Mouse (Mus musculus) intestine, postnatal 0 days (tissue): ENCODE measurements at regions not wholly inside any gene's neighbourhood (a gene's known extent, or its start where the extent isn't known, plus 50 kb on each side); places are given as distances from the start of the nearest gene placed in this dataset.

Source experiments
- ATAC-seq: fragments of 200-750 bp; cut with Nextera tagmentation; 2 replicates; pipeline ENCODE4 v1.8.0; 2017; ENCODE audit warnings: mild to moderate bottlenecking, moderate TSS enrichment, moderate library complexity
- H3K27ac ChIP-seq: fragments of 300-500 bp; sonication (generic); 2 replicates; pipeline ENCODE4 v1.5.1; 2014; ENCODE audit warnings: mild to moderate bottlenecking, low read depth, low read length, moderate library complexity
- H3K27me3 ChIP-seq: fragments of 300-500 bp; sonication (generic); replicated peaks from 2 replicates; pipeline ENCODE4 v1.6.1; 2014; ENCODE audit warnings: low read length, mixed read lengths; ENCODE audit not compliant: control insufficient read depth, insufficient read depth
- H3K36me3 ChIP-seq: fragments of 300-500 bp; sonication (generic); 2 replicates; pipeline ENCODE4 v1.6.1; 2014; ENCODE audit warnings: mild to moderate bottlenecking, moderate library complexity; ENCODE audit not compliant: control insufficient read depth, insufficient read depth
- H3K4me1 ChIP-seq: fragments of 300-500 bp; sonication (generic); replicated peaks from 2 replicates; pipeline ENCODE4 v1.6.1; 2014; ENCODE audit warnings: antibody characterized with exemption, low read length, mixed read lengths; ENCODE audit not compliant: control insufficient read depth, insufficient read depth
- H3K4me2 ChIP-seq: fragments of 300-500 bp; sonication (generic); replicated peaks from 2 replicates; pipeline ENCODE4 v1.6.1; 2014; ENCODE audit warnings: low read depth, mild to moderate bottlenecking, moderate library complexity
- H3K4me3 ChIP-seq: fragments of 300-500 bp; sonication (generic); 2 replicates; pipeline ENCODE4 v1.5.1; 2014; ENCODE audit warnings: low read depth, low read length
- H3K9ac ChIP-seq: fragments of 300-500 bp; sonication (generic); 2 replicates; pipeline ENCODE4 v1.6.1; 2014; ENCODE audit warnings: mild to moderate bottlenecking, low read depth, low read length
- H3K9me3 ChIP-seq: fragments of 300-500 bp; sonication (generic); 2 replicates; pipeline ENCODE4 v1.6.1; 2016; ENCODE audit warnings: mixed run types; ENCODE audit not compliant: control insufficient read depth
- CTCF ChIP-seq: sonication (generic); IDR thresholded peaks from 2 replicates; pipeline ENCODE4 v1.5.1; 2016; ENCODE audit warnings: low read depth, mild to moderate bottlenecking, control low read depth, antibody characterized with exemption, moderate library complexity
- WGBS: fragments of 180-500 bp; shearing (Covaris S2); extraction: QIAGEN DNeasy Blood & Tissue Kit; methylation state at CpG from one replicate; pipeline ENCODE4 v1.1.7; 2014; 5-methylcytosine and 5-hydroxymethylcytosine counted together

DNA sequence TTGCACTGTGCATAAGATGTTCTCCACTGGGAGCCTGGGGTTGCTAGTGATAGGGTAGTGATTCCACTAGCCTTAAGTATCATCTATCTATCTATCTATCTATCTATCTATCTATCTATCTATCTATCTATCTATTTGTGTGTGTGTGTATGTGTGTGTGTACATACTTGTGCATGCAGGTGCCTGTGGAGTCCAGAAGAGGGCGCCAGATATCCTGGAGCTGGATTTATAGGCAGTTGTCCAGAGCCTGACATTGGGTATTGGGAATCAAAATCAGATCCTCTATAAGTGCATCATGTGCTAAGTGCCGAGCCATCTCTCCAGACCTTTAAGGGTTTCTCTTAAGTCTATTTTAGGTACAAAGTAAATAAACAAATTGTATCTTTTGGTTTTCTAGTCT lies 175.0 kb upstream of the Eif4g2 start:
- peak; percentile 33 for TF ChIP-seq CTCF
- no peak overlapping the region for H3K4me2 ChIP-seq
- no peak for ATAC-seq
- H3K27me3 ChIP-seq = no peaks in the 10 kb centered on the region
- H3K4me3 ChIP-seq = no peak overlapping the region
- H3K9ac ChIP-seq = no peak overlapping the region
- H3K27ac ChIP-seq = no peak overlapping the region
- no peaks in the 10 kb centered on the region for H3K9me3 ChIP-seq
- H3K36me3 ChIP-seq = no peaks in the 10 kb centered on the region
- 73% methylated on average over 2 of the region's 2 CpGs for WGBS
- no peaks in the 10 kb centered on the region for H3K4me1 ChIP-seq

DNA sequence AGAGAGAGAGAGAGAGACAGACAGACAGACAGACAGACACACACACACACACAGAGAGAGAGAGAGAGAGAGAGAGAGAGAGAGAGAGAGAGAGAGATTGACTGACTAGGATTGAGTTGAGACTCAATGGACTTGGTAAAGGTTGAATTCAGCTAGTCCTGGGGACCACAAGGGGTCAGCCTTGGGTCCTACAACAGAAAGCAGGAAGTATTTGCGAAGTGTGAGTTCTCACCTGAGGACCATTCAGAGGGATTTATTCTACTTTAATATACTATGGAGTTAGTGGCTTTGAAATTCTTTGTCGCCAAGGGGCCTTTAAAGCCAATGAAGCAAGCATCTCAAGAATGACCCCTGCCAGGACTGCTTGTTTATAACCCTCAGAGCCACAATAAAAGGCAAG lies 173.4 kb upstream of the Eif4g2 start:
- 61% methylated on average over 2 of the region's 2 CpGs for WGBS
- H3K4me2 ChIP-seq = no peak overlapping the region
- no peaks in the 10 kb centered on the region for H3K9me3 ChIP-seq
- TF ChIP-seq CTCF = peak; percentile 41
- H3K9ac ChIP-seq = no peak overlapping the region
- no peaks in the 10 kb centered on the region for H3K4me1 ChIP-seq
- H3K36me3 ChIP-seq = no peaks in the 10 kb centered on the region
- no peak overlapping the region for H3K27ac ChIP-seq
- no peaks in the 10 kb centered on the region for H3K27me3 ChIP-seq
- H3K4me3 ChIP-seq = no peak overlapping the region
- no peak for ATAC-seq

DNA sequence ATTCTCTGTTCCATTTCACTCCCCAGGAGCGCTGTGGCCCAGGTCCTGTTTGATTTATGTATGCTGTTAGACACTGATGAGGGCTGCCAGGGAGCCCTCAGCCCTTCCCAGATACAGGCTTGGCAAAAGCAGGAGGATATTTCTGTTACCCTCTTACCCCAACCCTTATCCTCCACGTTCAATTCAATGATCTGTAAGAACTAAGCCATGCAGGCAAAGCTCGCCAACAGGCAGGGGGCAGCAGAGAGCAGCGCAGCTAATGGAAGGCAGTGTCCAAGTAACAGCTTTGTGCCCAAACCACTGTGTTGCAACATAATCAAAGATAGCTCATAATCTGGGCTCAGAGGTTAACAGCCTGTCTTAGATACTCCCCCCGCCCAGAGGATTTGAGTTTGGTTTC lies 166.8 kb upstream of the Eif4g2 start:
- WGBS = 32% methylated on average over 5 of the region's 5 CpGs
- H3K4me1 ChIP-seq = no peaks in the 10 kb centered on the region
- H3K9me3 ChIP-seq = no peaks in the 10 kb centered on the region
- no peak overlapping the region for H3K4me3 ChIP-seq
- H3K27ac ChIP-seq = no peak overlapping the region
- H3K27me3 ChIP-seq = no peaks in the 10 kb centered on the region
- peak; percentile 99 for TF ChIP-seq CTCF
- no peak overlapping the region for H3K9ac ChIP-seq
- 0 out of 2 replicates have a peak, but pooled peaks have one; percentile 25 for ATAC-seq
- H3K4me2 ChIP-seq = no peak overlapping the region
- H3K36me3 ChIP-seq = no peaks in the 10 kb centered on the region

DNA sequence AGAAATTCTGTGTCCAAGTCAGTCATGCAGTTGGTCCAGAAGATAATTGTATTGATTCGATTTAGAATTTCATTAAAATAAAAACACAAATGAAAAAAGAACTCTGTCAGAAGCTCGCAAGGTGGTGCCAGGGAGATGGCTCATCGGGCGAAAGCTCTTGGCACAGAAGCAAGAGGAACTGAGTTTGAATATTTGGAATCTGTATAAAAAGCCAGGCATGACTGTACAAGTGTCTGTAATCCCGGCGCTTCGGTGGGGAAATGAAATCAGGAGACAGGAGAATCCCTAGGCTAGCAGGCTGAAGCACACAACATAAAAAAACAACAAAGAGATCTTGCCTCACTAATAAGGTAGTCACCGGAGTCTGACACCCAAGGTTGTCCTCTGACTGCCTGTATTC lies 162.7 kb upstream of the Eif4g2 start:
- WGBS = 92% methylated on average over 8 of the region's 8 CpGs
- no peaks in the 10 kb centered on the region for H3K36me3 ChIP-seq
- H3K9me3 ChIP-seq = no peaks in the 10 kb centered on the region
- no peaks in the 10 kb centered on the region for H3K4me1 ChIP-seq
- H3K27ac ChIP-seq = no peak overlapping the region
- no peak for TF ChIP-seq CTCF
- no peaks in the 10 kb centered on the region for H3K27me3 ChIP-seq
- no peak for ATAC-seq
- no peak overlapping the region for H3K4me2 ChIP-seq
- no peak overlapping the region for H3K4me3 ChIP-seq
- H3K9ac ChIP-seq = no peak overlapping the region

DNA sequence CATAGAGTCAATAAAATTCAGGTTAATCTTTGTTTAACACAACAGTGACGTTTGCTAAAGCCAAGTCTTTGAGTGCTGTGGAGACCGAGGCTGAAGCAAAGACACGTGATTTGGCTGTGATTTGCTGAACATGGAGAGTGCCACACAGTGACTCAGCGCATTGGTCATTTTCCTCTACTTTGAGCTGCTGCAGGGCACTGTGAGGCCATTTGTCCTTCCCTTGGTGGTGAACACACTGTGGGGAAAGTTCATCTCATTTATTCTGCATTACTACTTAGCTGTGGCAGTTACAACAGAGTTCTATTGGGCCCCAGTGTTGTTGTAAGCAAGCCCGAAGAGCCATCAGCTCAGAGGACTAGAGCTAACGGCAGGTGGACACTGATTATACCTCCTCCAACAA lies 162.2 kb upstream of the Eif4g2 start:
- Histone ChIP-seq H3K9ac (no peak overlapping the region), H3K4me2 (no peak overlapping the region), H3K36me3 (no peaks in the 10 kb centered on the region), H3K4me1 (no peaks in the 10 kb centered on the region), H3K4me3 (no peak overlapping the region), H3K27me3 (no peaks in the 10 kb centered on the region), H3K9me3 (no peaks in the 10 kb centered on the region), H3K27ac (no peak overlapping the region)
- peak; percentile 43; the same call in 1 of the 2 replicates for ATAC-seq
- no peak for TF ChIP-seq CTCF
- WGBS = 59% methylated on average over 6 of the region's 6 CpGs

DNA sequence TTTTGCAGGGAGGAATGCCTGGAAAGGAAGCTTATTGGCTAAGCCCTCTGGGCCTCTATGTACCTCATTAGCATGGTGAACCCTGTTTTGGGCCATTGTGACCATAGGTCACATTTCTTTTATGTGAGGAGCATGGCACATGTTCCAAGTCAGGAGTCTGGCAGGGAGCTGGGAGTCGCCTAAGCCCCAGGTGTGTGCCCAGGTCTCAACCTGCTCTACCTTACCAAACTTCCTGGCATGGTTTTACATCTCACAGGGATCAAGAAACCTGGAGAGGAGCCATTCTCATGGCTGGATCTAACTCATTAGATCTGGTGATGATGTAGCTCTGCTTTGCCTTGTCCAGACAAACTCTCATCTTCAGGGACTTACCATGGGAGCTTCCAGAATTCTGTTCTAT lies 161.0 kb upstream of the Eif4g2 start:
- no peak for TF ChIP-seq CTCF
- H3K9me3 ChIP-seq = no peaks in the 10 kb centered on the region
- no peak overlapping the region for H3K9ac ChIP-seq
- H3K4me2 ChIP-seq = no peak overlapping the region
- H3K27ac ChIP-seq = no peak overlapping the region
- no peak overlapping the region for H3K4me3 ChIP-seq
- H3K27me3 ChIP-seq = no peaks in the 10 kb centered on the region
- ATAC-seq = no peak
- H3K36me3 ChIP-seq = no peaks in the 10 kb centered on the region
- WGBS = 74% methylated on average over 1 of the region's 1 CpGs
- no peaks in the 10 kb centered on the region for H3K4me1 ChIP-seq

DNA sequence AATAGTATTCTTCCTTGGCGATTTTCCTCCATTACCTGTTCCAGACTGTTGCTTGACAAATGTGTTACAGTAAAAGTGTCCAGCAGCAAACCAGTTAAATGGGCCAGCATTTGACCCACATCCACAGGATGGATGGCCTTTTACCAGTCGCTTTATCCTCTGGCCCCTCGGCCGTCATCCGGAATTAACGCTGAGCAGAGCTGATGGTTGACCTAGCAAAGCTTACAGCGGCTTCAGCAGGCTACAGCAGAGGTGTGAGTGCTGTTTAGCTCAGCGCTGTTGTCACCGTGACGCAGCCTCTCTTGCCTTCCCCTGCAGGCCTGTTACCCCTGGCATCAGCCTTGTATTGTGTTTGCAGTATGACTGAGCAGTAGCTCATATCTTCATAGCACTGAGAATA lies 159.8 kb upstream of the Eif4g2 start:
- Histone ChIP-seq H3K9ac (no peak overlapping the region), H3K27ac (no peak overlapping the region), H3K27me3 (no peaks in the 10 kb centered on the region), H3K4me3 (no peak overlapping the region), H3K4me1 (no peaks in the 10 kb centered on the region), H3K36me3 (no peaks in the 10 kb centered on the region), H3K4me2 (no peak overlapping the region), H3K9me3 (no peaks in the 10 kb centered on the region)
- WGBS = 63% methylated on average over 10 of the region's 10 CpGs
- no peak for TF ChIP-seq CTCF
- ATAC-seq = no peak
